Mouse (Mus musculus): Measurements from ENCODE around the gene Bysl. TPM values are rescaled to one million over a fixed set of nuclear protein-coding genes. Genes with fewer than 3 reads are reported as not detected.

Bysl gene
- polyA plus RNA-seq, 1 experiment from 2014 or later: 30.8 TPM

GRCm38 (mm10) chr17:47597838-47598579 lies 13.3 kb downstream of the Bysl start:
- Histone ChIP-seq H3K4me2 (replicated peaks; ENCODE audit: low read depth, low read length) (no peak overlapping the region), H3K27me3 (ENCODE audit: control insufficient read depth, insufficient read depth, low read length) (no peaks in the 10 kb centered on the region), H3K36me3 (ENCODE audit: control insufficient read depth, insufficient read depth, low read length) (no peaks in the 10 kb centered on the region), H3K27ac (ENCODE audit: low read depth, low read length) (no peak overlapping the region), H3K4me3 (ENCODE audit: low read depth, low read length) (no peak overlapping the region), H3K9ac (ENCODE audit: low read depth, low read length) (0 out of 2 replicates have a peak overlapping the region, but pooled peaks have one; percentile 27), H3K9me3 (ENCODE audit: control insufficient read depth, low read length) (no peaks in the 10 kb centered on the region), H3K4me1 (replicated peaks; ENCODE audit: control insufficient read depth, insufficient read depth, low read length) (peaks cover 13% of the 10 kb centered on the region)
- ATAC-seq (ENCODE audit: low FRiP score): no peak
- WGBS: 29% methylated on average over 10 of the region's 10 CpGs
- DNase-seq (ENCODE audit: low spot score): peak; percentile 68

GRCm38 (mm10) chr17:47597261-47597660 lies 14.0 kb downstream of the Bysl start:
- Histone ChIP-seq H3K9ac (ENCODE audit: low read depth, low read length) (no peak overlapping the region), H3K4me1 (replicated peaks; ENCODE audit: control insufficient read depth, insufficient read depth, low read length) (peaks cover 13% of the 10 kb centered on the region), H3K4me2 (replicated peaks; ENCODE audit: low read depth, low read length) (0 out of 2 replicates have a peak overlapping the region, but pooled peaks have one; percentile 2), H3K27me3 (ENCODE audit: control insufficient read depth, insufficient read depth, low read length) (no peaks in the 10 kb centered on the region), H3K27ac (ENCODE audit: low read depth, low read length) (no peak overlapping the region), H3K4me3 (ENCODE audit: low read depth, low read length) (no peak overlapping the region), H3K9me3 (ENCODE audit: control insufficient read depth, low read length) (no peaks in the 10 kb centered on the region), H3K36me3 (ENCODE audit: control insufficient read depth, insufficient read depth, low read length) (no peaks in the 10 kb centered on the region)
- WGBS: 78% methylated on average over 13 of the region's 13 CpGs
- ATAC-seq (ENCODE audit: low FRiP score) (no peak), DNase-seq (ENCODE audit: low spot score) (no peak)

GRCm38 (mm10) chr17:47596839-47597164 lies 14.5 kb downstream of the Bysl start:
- Histone ChIP-seq H3K36me3 (ENCODE audit: control insufficient read depth, insufficient read depth, low read length) (no peaks in the 10 kb centered on the region), H3K9ac (ENCODE audit: low read depth, low read length) (peak overlapping the region; percentile 64; the same call in 1 of the 2 replicates), H3K27ac (ENCODE audit: low read depth, low read length) (peak overlapping the region; percentile 92), H3K9me3 (ENCODE audit: control insufficient read depth, low read length) (no peaks in the 10 kb centered on the region), H3K27me3 (ENCODE audit: control insufficient read depth, insufficient read depth, low read length) (no peaks in the 10 kb centered on the region), H3K4me1 (replicated peaks; ENCODE audit: control insufficient read depth, insufficient read depth, low read length) (peaks cover 13% of the 10 kb centered on the region), H3K4me2 (replicated peaks; ENCODE audit: low read depth, low read length) (peak overlapping the region; percentile 78; the same call in 1 of the 2 replicates), H3K4me3 (ENCODE audit: low read depth, low read length) (no peak overlapping the region)
- DNase-seq (ENCODE audit: low spot score): no peak
- no peak for ATAC-seq (ENCODE audit: low FRiP score)
- 73% methylated on average over 5 of the region's 5 CpGs for WGBS

- Histone ChIP-seq H3K27me3 (ENCODE audit: control insufficient read depth, insufficient read depth, low read length) (no peaks in the 10 kb centered on the region), H3K4me2 (replicated peaks; ENCODE audit: low read depth, low read length) (peak overlapping the region; percentile 78), H3K27ac (ENCODE audit: low read depth, low read length) (peak overlapping the region; percentile 92), H3K9ac (ENCODE audit: low read depth, low read length) (peak overlapping the region; percentile 64), H3K36me3 (ENCODE audit: control insufficient read depth, insufficient read depth, low read length) (no peaks in the 10 kb centered on the region), H3K4me1 (replicated peaks; ENCODE audit: control insufficient read depth, insufficient read depth, low read length) (peaks cover 13% of the 10 kb centered on the region), H3K4me3 (ENCODE audit: low read depth, low read length) (peak overlapping the region; percentile 65), H3K9me3 (ENCODE audit: control insufficient read depth, low read length) (no peaks in the 10 kb centered on the region)
- DNase-seq (ENCODE audit: low spot score) (no peak), ATAC-seq (ENCODE audit: low FRiP score) (0 out of 2 replicates have a peak, but pooled peaks have one; percentile 1)
- whole genome bisulfite sequencing: 19% methylated on average over 6 of the region's 6 CpGs
Measured at GRCm38 (mm10) chr17:47596162-47596838, 15.0 kb downstream of the Bysl start.

GRCm38 (mm10) chr17:47595248-47596161 lies 15.8 kb downstream of the Bysl start:
- H3K4me1 ChIP-seq (replicated peaks; ENCODE audit: control insufficient read depth, insufficient read depth, low read length): peaks cover 13% of the 10 kb centered on the region
- no peaks in the 10 kb centered on the region for H3K36me3 ChIP-seq (ENCODE audit: control insufficient read depth, insufficient read depth, low read length)
- H3K27ac ChIP-seq (ENCODE audit: low read depth, low read length): peak overlapping the region; percentile 92
- peak overlapping the region; percentile 78 for H3K4me2 ChIP-seq (replicated peaks; ENCODE audit: low read depth, low read length)
- ATAC-seq (ENCODE audit: low FRiP score) (peak; percentile 68), DNase-seq (ENCODE audit: low spot score) (peak; percentile 71)
- H3K27me3 ChIP-seq (ENCODE audit: control insufficient read depth, insufficient read depth, low read length): no peaks in the 10 kb centered on the region
- under 1% methylated on average over 21 of the region's 21 CpGs for WGBS
- H3K4me3 ChIP-seq (ENCODE audit: low read depth, low read length): peak overlapping the region; percentile 65
- no peaks in the 10 kb centered on the region for H3K9me3 ChIP-seq (ENCODE audit: control insufficient read depth, low read length)
- H3K9ac ChIP-seq (ENCODE audit: low read depth, low read length): peak overlapping the region; percentile 64

GRCm38 (mm10) chr17:47594969-47595247 lies 16.4 kb downstream of the Bysl start:
- Histone ChIP-seq H3K27me3 (ENCODE audit: control insufficient read depth, insufficient read depth, low read length) (no peaks in the 10 kb centered on the region), H3K9me3 (ENCODE audit: control insufficient read depth, low read length) (no peaks in the 10 kb centered on the region), H3K4me3 (ENCODE audit: low read depth, low read length) (peak overlapping the region; percentile 65), H3K9ac (ENCODE audit: low read depth, low read length) (peak overlapping the region; percentile 80), H3K4me2 (replicated peaks; ENCODE audit: low read depth, low read length) (peak overlapping the region; percentile 78), H3K27ac (ENCODE audit: low read depth, low read length) (peak overlapping the region; percentile 92), H3K4me1 (replicated peaks; ENCODE audit: control insufficient read depth, insufficient read depth, low read length) (peaks cover 13% of the 10 kb centered on the region), H3K36me3 (ENCODE audit: control insufficient read depth, insufficient read depth, low read length) (no peaks in the 10 kb centered on the region)
- 0% methylated on average over 9 of the region's 9 CpGs for whole genome bisulfite sequencing
- ATAC-seq (ENCODE audit: low FRiP score) (no peak), DNase-seq (ENCODE audit: low spot score) (peak; percentile 44)

GRCm38 (mm10) chr17:47594183-47594968 lies 16.9 kb downstream of the Bysl start:
- no peaks in the 10 kb centered on the region for H3K36me3 ChIP-seq (ENCODE audit: control insufficient read depth, insufficient read depth, low read length)
- H3K4me1 ChIP-seq (replicated peaks; ENCODE audit: control insufficient read depth, insufficient read depth, low read length): peaks cover 13% of the 10 kb centered on the region
- no peaks in the 10 kb centered on the region for H3K9me3 ChIP-seq (ENCODE audit: control insufficient read depth, low read length)
- ATAC-seq (ENCODE audit: low FRiP score) (no peak), DNase-seq (ENCODE audit: low spot score) (peak; percentile 58)
- WGBS: under 1% methylated on average over 41 of the region's 43 CpGs
- H3K9ac ChIP-seq (ENCODE audit: low read depth, low read length): peak overlapping the region; percentile 80
- H3K27me3 ChIP-seq (ENCODE audit: control insufficient read depth, insufficient read depth, low read length): no peaks in the 10 kb centered on the region
- H3K27ac ChIP-seq (ENCODE audit: low read depth, low read length): peak overlapping the region; percentile 92
- peak overlapping the region; percentile 78 for H3K4me2 ChIP-seq (replicated peaks; ENCODE audit: low read depth, low read length)
- H3K4me3 ChIP-seq (ENCODE audit: low read depth, low read length): peak overlapping the region; percentile 65

GRCm38 (mm10) chr17:47593854-47594182 lies 17.5 kb downstream of the Bysl start:
- Histone ChIP-seq H3K4me1 (replicated peaks; ENCODE audit: control insufficient read depth, insufficient read depth, low read length) (peaks cover 13% of the 10 kb centered on the region), H3K27me3 (ENCODE audit: control insufficient read depth, insufficient read depth, low read length) (no peaks in the 10 kb centered on the region), H3K9ac (ENCODE audit: low read depth, low read length) (peak overlapping the region; percentile 80), H3K4me2 (replicated peaks; ENCODE audit: low read depth, low read length) (peak overlapping the region; percentile 78), H3K27ac (ENCODE audit: low read depth, low read length) (peak overlapping the region; percentile 92), H3K4me3 (ENCODE audit: low read depth, low read length) (peak overlapping the region; percentile 65), H3K9me3 (ENCODE audit: control insufficient read depth, low read length) (no peaks in the 10 kb centered on the region), H3K36me3 (ENCODE audit: control insufficient read depth, insufficient read depth, low read length) (no peaks in the 10 kb centered on the region)
- under 1% methylated on average over 13 of the region's 13 CpGs for WGBS
- ATAC-seq (ENCODE audit: low FRiP score) (0 out of 2 replicates have a peak, but pooled peaks have one; percentile 0), DNase-seq (ENCODE audit: low spot score) (peak; percentile 61)
